Mouse (Mus musculus) C2C12 (cell line): ENCODE measurements around the gene Neu2.

Source experiments
- CTCF ChIP-seq: IDR thresholded peaks from one replicate; pipeline ENCODE4 v1.5.1; 2011; ENCODE audit not compliant: control insufficient read depth, insufficient read depth, insufficient read length
- MAX ChIP-seq: IDR thresholded peaks from one replicate; pipeline ENCODE4 v1.6.1; 2011; ENCODE audit warnings: mild to moderate bottlenecking, control low read depth

GRCm38 (mm10) chr1:87510845-87511244 lies 1.2 kb downstream of the Neu2 start:
- TF ChIP-seq CTCF (no peak), MAX (no peak)
